Mouse (Mus musculus) liver, adult (tissue): ENCODE measurements around the gene 2210011C24Rik.
A peak's percentile ranks its signal among the peaks of the same experiment; 100 is the strongest.

ENCODE experiments used
- GATA4 ChIP-seq: IDR thresholded peaks from 2 replicates; pipeline ENCODE4 v1.6.1; 2014; ENCODE audit warnings: mild to moderate bottlenecking, low read length; ENCODE audit not compliant: insufficient replicate concordance

2210011C24Rik gene

GRCm38 (mm10) chr8:84027449-84027848, 15.5 kb upstream of the 2210011C24Rik start:
- no peak for TF ChIP-seq GATA4

- TF ChIP-seq GATA4: no peak
These were observed 13.9 kb upstream of the 2210011C24Rik start for GRCm38 (mm10) chr8:84025863-84026262.

GRCm38 (mm10) chr8:84024171-84024570, 12.2 kb upstream of the 2210011C24Rik start:
- TF ChIP-seq GATA4: no peak

- TF ChIP-seq GATA4: no peak
These were observed 11.7 kb upstream of the 2210011C24Rik start for GRCm38 (mm10) chr8:84023631-84024030.

- TF ChIP-seq GATA4: no peak
These were observed 11.1 kb upstream of the 2210011C24Rik start for GRCm38 (mm10) chr8:84023085-84023484.

- no peak for TF ChIP-seq GATA4
These were observed 9.6 kb upstream of the 2210011C24Rik start for GRCm38 (mm10) chr8:84021569-84021968.

- TF ChIP-seq GATA4: no peak
These were observed 9.1 kb upstream of the 2210011C24Rik start, which contains the start of gene Palm3 for GRCm38 (mm10) chr8:84021096-84021495. Gene Palm3, plus strand, starts transcription at chr8:84021471.

GRCm38 (mm10) chr8:84019738-84020137, 7.8 kb upstream of the 2210011C24Rik start:
- TF ChIP-seq GATA4: no peak

GRCm38 (mm10) chr8:84015833-84016232, 3.9 kb upstream of the 2210011C24Rik start:
- TF ChIP-seq GATA4: no peak

GRCm38 (mm10) chr8:84012499-84013165, 661 bp upstream of the 2210011C24Rik start:
- TF ChIP-seq GATA4: no peak

- TF ChIP-seq GATA4: no peak
These were observed 1.1 kb downstream of the 2210011C24Rik start for GRCm38 (mm10) chr8:84010625-84011611.

- no peak for TF ChIP-seq GATA4
These were observed 2.1 kb downstream of the 2210011C24Rik start for GRCm38 (mm10) chr8:84009876-84010275.

GRCm38 (mm10) chr8:84008362-84008761, 3.6 kb downstream of the 2210011C24Rik start:
- TF ChIP-seq GATA4: no peak

GRCm38 (mm10) chr8:84004533-84005201, 7.3 kb downstream of the 2210011C24Rik start:
- 0 out of 2 replicates have a peak, but pooled peaks have one; percentile 3 for TF ChIP-seq GATA4

- no peak for TF ChIP-seq GATA4
These were observed 8.2 kb downstream of the 2210011C24Rik start for GRCm38 (mm10) chr8:84003612-84004246.
